Mouse (Mus musculus): Measurements from ENCODE around the gene Dmap1. TPM values are rescaled to one million over a fixed set of nuclear protein-coding genes. Genes with fewer than 3 reads are reported as not detected.

The Dmap1 gene
- 10 to 100 TPM; 20.6 to 23.3 TPM for total RNA-seq (2021)
- long read RNA-seq, experiment 1, partial matches to known transcripts, result 3 of 12 reads
- long read RNA-seq, experiment 1, other reads (novel, unspliced or antisense), result 6 of 12 reads
- long read RNA-seq, experiment 2, transcript Dmap1-201 (11 exons, 1,566 nt), result major isoform, 16 of 45 reads
- long read RNA-seq, experiment 2, partial matches to known transcripts, result 3 of 45 reads
- long read RNA-seq, experiment 2, other reads (novel, unspliced or antisense), result 26 of 45 reads

DNA sequence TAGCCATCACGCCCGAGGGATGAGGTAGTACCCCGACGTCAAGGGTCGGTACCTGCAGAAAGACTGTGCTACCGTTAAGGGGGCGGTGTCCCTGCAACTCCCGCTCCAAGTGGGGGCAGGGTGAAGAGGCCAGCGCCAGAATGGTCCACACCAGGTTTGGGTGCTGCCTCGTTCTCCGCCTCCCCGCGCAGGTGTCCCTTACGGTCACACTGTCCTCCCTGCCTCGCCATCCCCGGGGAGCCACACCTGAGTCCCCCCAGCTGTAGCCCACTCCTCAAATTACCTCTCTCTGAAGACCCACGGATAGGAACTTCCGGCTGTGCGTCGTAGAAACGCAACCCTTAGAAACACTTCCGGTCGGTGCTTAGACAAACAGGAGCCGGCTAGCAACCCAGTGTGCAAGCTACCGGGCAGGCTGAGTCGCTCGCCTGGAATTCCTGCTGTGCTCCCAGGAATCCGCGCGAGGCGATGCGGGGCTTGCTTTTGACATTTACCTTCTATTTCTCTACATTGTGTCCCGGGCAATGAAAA lies at the start of gene Dmap1:
Gene Dmap1, minus strand, starts transcription at position 343 of the 531 bp plus-strand sequence.
- peak; percentile 80 to 81 for DNase-seq (ENCODE audit: low spot score in 2 of 2)

- DNase-seq (ENCODE audit: low spot score in 2 of 2), result no peak
Observed at GRCm38 (mm10) chr4:117724112-117724511, 42.0 kb upstream of the Dmap1 start, which contains the start of gene Gm12845. TSS of gene Gm12845 (plus strand) at chr4:117724412.

DNA sequence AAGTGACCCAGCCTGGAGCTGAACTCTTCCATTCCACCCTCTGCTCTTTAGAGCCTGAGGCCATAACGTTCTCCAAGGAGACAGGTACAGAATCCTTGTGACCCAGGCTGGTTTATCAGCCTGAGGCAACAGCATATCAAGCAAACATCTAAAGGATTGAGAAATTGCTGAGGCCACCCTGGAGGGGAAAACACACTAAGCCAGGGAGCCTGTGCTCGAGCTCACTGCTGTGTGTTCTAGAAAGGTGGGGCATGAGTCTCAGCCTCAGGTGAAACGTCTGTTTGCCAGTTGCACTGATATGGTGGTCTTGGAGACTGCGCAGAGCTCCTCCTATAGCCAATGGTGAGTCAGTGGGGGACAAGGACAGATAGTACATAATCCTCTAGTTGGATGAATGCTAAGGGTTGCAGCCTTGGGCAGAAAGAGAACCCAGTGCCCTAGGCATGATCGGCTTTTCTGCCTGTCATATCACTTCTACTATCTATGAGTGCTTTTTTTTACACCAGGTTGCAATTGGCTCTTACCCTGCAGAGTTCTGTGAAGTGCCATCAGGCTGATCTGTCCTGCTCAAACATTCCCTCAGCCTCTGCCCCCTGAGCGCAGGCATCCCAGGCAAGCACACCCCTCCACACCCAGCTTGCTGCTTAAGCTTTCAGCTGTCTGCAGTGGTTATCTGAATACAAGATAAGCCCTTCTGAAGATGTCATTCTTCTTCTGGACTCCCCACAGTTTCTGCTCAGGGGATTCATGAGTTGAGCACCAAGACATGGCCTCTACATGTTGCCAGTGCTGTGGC lies 31.4 kb upstream of the Dmap1 start:
- DNase-seq (ENCODE audit: low spot score in 2 of 2), result no peak

DNA sequence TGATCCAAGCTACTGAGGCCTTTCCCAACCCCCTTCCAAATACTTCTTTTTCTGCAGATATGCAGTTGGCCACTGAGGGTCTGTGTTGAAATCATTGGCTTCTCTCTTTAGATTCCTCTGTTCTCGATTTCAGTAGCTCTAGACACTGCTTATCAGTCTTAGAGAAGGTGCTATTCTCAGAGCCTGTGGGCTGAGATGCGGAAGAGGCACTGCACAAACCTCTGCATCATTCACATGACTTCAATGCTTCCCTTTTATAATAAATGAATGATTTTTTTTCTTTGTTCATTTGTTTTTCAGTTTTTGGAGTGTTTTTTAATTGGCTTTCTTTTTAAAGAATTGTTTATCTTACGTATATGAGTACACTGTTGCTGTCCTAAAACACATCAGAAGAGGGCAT lies 30.2 kb upstream of the Dmap1 start:
- no peak for DNase-seq (ENCODE audit: low spot score in 2 of 2)

DNA sequence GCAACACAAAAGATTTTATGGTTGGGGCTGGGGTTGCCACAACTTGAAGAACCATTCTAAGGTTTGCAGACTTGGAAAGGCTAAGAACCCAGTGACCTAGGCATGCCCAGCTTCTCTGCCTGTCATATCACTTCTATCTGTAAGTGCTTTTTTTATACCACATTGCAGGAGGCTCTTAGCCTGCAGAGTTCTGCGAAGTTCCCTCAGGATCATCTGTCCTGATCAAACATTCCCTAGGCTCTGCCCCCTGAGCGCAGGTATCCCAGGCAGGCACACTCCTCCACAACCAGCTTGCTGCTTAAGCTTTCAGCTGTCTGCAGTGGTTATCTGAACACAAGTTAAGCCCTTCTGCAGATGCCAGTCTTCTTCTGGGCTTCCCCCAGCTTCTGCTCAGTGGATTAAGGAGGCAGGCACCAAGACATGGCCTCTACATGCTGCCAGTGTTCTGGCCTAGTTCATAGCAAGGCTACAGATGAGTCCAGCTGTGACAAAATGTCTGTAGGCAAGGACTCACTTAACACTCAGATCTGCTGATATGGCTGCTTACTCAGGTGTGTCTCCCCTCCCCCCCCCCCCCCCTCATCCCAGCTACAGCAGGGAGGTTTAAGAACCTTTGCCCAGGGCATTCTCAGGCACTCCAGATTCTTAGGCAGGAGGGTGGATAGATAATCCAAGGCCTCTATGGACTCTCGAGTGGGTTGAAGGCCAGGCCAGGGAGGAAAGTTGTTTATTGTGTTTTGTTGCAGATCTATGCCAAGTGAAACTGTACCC lies 26.9 kb upstream of the Dmap1 start:
- no peak for DNase-seq (ENCODE audit: low spot score in 2 of 2)

DNA sequence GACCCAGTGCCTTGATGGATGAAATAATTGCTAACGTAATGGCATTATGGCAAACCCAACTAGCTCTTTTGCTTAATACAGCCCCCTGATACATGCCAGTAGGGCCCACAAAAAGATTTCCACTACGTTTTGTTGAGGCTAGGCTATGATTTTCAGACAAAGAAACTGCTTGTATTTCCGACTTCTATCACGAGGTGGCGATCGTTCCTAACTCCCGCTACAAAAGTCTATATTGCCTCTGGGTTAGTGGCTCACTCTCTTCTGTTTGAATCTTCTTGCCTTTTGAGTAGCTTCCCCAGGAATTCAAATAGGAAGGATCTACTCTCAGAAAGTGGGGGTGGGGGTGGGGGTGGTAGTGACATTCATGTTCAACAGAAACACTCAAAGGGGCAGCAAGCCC lies 23.3 kb upstream of the Dmap1 start:
- peak; percentile 44 to 45 for DNase-seq (ENCODE audit: low spot score in 2 of 2)

- peak in 1 of 2 experiments; percentile 7 for DNase-seq (ENCODE audit: low spot score in 2 of 2)
Observed at GRCm38 (mm10) chr4:117686354-117686753, 4.3 kb upstream of the Dmap1 start.

DNA sequence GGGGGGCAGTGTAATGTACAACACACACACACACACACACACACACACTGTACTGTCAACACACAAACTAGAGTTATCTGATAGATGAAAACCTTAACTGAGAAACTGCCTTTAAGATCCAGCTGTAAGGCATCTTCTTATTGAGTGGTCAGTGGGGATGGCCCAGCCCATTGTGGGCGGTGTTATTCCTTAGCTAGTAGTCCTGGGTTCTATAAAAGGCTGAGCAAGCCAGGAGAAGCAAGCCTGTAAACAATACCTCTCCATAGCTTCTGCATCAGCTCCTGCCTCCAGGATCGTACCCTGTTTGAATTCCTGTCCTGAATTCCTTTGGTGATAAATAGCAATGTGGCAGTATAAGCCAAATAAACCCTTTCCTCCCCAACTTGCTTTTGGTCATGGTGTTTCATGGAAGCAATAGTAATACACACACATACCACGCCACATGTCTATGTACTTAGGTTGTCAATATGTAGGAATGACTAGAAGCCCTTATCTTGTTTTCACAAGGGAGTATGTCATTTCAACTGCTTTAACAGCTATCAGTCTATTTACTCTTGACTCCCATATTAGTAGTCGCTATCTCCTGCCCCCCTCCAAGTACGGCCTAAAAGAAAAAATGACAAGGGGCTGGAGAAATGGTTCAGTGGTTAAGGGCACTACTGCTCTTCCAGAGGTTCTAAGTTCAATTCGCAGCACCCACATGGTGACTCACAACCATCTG lies 1.1 kb upstream of the Dmap1 start:
- peak in 1 of 2 experiments; percentile 7 for DNase-seq (ENCODE audit: low spot score in 2 of 2)

- DNase-seq (ENCODE audit: low spot score in 2 of 2), result no peak
Observed at GRCm38 (mm10) chr4:117682463-117682862, 390 bp upstream of the Dmap1 start.

GRCm38 (mm10) chr4:117680963-117681362 lies 1.1 kb downstream of the Dmap1 start:
- DNase-seq (ENCODE audit: low spot score in 2 of 2), result no peak

GRCm38 (mm10) chr4:117676903-117677302 lies 5.2 kb downstream of the Dmap1 start:
- peak; percentile 75 to 76 for DNase-seq (ENCODE audit: low spot score in 2 of 2)

- no peak for DNase-seq (ENCODE audit: low spot score in 2 of 2)
Observed at GRCm38 (mm10) chr4:117673901-117674300, 8.2 kb downstream of the Dmap1 start.

DNA sequence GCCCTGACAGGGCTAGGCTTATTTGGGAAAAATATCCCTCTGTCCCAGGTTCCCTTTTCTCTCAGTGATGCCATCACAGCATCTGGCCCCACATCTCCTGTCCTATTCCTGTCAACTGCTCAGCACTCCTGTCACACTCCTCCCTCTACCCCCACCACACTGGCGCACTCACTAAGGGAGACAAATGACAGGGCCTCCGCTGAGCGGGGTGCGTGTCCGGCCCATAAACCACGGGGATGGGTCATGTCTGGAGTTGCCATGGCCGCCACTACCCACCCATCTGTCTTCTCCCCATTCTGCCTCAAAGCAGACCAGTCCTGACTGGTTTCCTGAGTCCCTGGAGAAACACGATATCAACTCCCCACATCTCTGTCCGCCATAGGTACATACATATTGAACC lies 10.0 kb downstream of the Dmap1 start:
- DNase-seq (ENCODE audit: low spot score in 2 of 2), result no peak

DNA sequence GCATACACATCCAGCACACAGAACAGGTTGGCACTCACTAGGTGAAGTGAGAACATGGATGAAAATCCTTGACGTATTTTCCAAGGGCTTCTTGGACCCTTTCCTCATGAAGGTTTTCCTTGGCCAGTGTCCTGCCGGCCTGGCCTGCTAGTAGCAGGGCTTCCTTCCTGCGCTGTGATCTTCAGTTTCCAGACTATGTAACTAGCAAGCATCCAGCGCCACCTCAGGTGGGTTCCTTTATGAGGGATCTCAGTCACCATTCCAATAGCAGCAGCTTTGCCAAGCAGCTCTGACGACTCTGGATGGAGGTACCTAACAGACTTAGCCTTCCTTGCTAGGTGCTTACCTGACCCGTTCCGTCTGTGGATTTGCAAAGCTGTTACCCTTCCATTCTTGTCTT lies 12.2 kb downstream of the Dmap1 start:
- no peak for DNase-seq (ENCODE audit: low spot score in 2 of 2)

DNA sequence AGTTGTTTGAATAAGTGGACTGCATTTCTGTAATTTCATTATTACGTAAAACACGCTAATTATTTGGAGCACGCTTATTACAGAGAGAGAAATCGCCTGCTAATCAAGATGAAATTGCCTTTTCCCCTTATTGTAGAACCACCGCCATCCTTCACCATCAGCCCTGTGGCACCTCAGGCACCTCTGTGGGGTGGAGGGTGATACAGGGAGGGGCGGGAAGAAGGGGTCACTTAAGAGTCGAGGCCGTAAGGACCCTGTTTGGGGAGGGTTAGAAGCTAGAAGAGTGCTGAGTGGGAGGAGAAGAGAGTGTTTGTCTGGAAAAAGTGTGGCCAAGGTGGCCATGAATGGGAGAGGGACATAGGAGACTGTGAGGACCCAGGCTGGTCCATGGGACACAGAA lies 16.0 kb downstream of the Dmap1 start:
- no peak for DNase-seq (ENCODE audit: low spot score in 2 of 2)

DNA sequence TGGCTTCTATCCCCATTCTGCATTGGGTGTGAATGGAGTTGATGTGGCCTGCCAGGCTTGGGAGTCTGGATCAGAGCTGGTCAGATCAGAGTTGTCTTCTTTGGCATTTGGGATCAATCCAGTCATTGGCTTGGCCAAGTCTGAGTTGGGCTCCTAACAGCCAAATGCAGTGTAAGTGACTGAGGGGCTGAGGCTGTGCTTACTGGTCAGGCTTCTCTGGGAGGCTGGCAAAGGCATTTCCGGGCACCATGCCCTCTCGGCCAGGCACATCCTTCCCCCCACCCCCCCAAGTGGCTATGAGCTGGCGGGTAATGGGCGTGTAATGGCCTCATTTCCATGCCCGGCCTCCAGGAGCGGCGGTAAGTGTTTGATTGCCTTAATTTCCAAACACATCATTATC lies 16.5 kb downstream of the Dmap1 start:
- no peak for DNase-seq (ENCODE audit: low spot score in 2 of 2)

DNA sequence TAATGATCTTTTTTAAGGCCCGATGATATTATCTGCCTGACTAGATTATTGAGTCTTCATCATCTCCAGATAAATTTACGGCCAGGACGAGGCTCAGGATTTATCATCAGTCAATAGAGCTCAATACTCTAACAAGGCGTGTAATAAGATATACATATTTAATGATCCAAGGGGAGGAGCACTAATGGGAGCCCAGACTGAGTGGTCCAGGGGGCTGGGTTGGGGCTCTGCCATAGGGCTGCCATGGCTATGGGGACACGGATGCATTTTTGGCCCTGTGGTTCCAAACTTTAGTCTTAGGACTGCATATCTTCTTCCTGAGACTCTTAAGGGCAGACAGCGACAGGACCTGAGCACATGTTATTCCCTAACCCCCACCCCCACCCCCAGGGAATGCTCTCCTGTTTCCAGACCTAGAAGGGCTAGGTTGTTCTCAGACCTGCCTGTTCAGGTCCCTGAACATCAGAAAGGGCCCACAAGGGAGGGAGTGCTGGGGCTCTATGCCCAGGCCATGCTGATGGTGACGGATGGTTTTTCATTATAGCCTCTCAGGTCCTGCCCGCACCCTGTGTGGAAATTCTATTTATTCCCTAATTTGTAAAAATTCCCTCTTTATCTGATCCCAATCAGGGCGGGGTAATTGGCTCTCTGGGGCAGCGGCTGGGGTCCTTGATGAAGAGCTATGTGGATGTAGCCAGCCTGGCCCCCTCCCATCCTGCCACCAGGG lies 17.5 kb downstream of the Dmap1 start:
- no peak for DNase-seq (ENCODE audit: low spot score in 2 of 2)

- DNase-seq (ENCODE audit: low spot score in 2 of 2), result no peak
Observed at GRCm38 (mm10) chr4:117660001-117660400, 22.1 kb downstream of the Dmap1 start.

- no peak for DNase-seq (ENCODE audit: low spot score in 2 of 2)
Observed at GRCm38 (mm10) chr4:117658582-117659444, 23.3 kb downstream of the Dmap1 start.

Data from adrenal gland, adult 18-20 months (tissue).